Mouse (Mus musculus) CH12.LX (cell line): ENCODE data around the gene Iqca. TPM values are rescaled to one million over a fixed set of nuclear protein-coding genes. Genes with fewer than 3 reads are reported as not detected.

Experiments
- DNase-seq: peaks from one replicate; pipeline ENCODE4 v3.0.0-alpha.2; 2013; ENCODE audit errors: extremely low read depth
- H3K27ac ChIP-seq: 2 replicates; pipeline ENCODE4 v1.5.1; 2012; ENCODE audit warnings: low read depth, mild to moderate bottlenecking, control low read depth, moderate library complexity; ENCODE audit not compliant: insufficient read depth
- H3K27me3 ChIP-seq: replicated peaks from 2 replicates; pipeline ENCODE3; 2012; ENCODE audit warnings: inconsistent platforms
- H3K36me3 ChIP-seq, 2 experiments: replicated peaks in 1 of 2; 2 replicates each; pipeline versions ENCODE3 to v1.6.1; 2012; ENCODE audit warnings: inconsistent platforms in 1 of 2, low read length in 1 of 2, mild to moderate bottlenecking in 1 of 2, mixed read lengths in 1 of 2, moderate library complexity in 1 of 2; ENCODE audit not compliant: control insufficient read depth in 1 of 2, insufficient read depth in 1 of 2
- H3K4me1 ChIP-seq, 2 experiments: 2 replicates each; pipeline ENCODE4 v1.6.1; 2012; ENCODE audit warnings: inconsistent platforms in 1 of 2, moderate library complexity in 1 of 2; ENCODE audit not compliant: insufficient read depth in 2 of 2, control insufficient read depth in 1 of 2
- H3K4me2 ChIP-seq: 2 replicates; pipeline ENCODE4 v1.6.1; 2012; ENCODE audit warnings: low read depth, mild to moderate bottlenecking, control low read depth; ENCODE audit not compliant: poor library complexity, insufficient read depth, severe bottlenecking
- H3K4me3 ChIP-seq, 3 experiments: fragments of 150-350 bp in 1 of 3; sonication (generic) in 1 of 3; replicated peaks in 1 of 3; 2 replicates each; pipeline versions ENCODE3 to v1.5.1; 2011 to 2012; ENCODE audit warnings: low read depth in 2 of 3, low read length in 2 of 3, mild to moderate bottlenecking in 2 of 3, moderate library complexity in 2 of 3, control low read depth in 1 of 3, improper control_type of control experiment in 1 of 3, inconsistent platforms in 1 of 3, mixed read lengths in 1 of 3; ENCODE audit not compliant: poor library complexity in 1 of 3
- H3K79me2 ChIP-seq: replicated peaks from 2 replicates; pipeline ENCODE4 v1.6.1; 2012; ENCODE audit warnings: mild to moderate bottlenecking, moderate library complexity; ENCODE audit not compliant: control insufficient read depth, poor library complexity, insufficient read depth, severe bottlenecking; ENCODE audit errors: extremely low read depth
- H3K9ac ChIP-seq: 2 replicates; pipeline ENCODE4 v1.6.1; 2012; ENCODE audit warnings: low read depth, mild to moderate bottlenecking, control low read depth, moderate library complexity; ENCODE audit not compliant: insufficient read depth
- H3K9me3 ChIP-seq: replicated peaks from 2 replicates; pipeline ENCODE3; 2012; ENCODE audit warnings: low read length, inconsistent platforms, mixed read lengths
- CTCF ChIP-seq, 2 experiments: IDR thresholded peaks in 1 of 2; conservative IDR thresholded peaks in 1 of 2; 2 replicates each; pipeline ENCODE4 v1.5.1; 2011 to 2012; ENCODE audit warnings: low read depth in 2 of 2, low read length in 2 of 2, improper control_type of control experiment in 1 of 2, inconsistent platforms in 1 of 2, mild to moderate bottlenecking in 1 of 2, moderate library complexity in 1 of 2
- GABPA ChIP-seq: IDR thresholded peaks from 2 replicates; pipeline ENCODE4 v1.6.1; 2012; ENCODE audit warnings: low read depth, low read length, improper control_type of control experiment, inconsistent platforms; ENCODE audit not compliant: insufficient replicate concordance
- IRF4 ChIP-seq: IDR thresholded peaks from 2 replicates; pipeline ENCODE4 v1.6.1; 2014; ENCODE audit warnings: low read depth, mild to moderate bottlenecking, inconsistent platforms, low read length, improper control_type of control experiment
- JUND ChIP-seq: conservative IDR thresholded peaks from 2 replicates; pipeline ENCODE4 v1.6.1; 2011; ENCODE audit warnings: low read depth, low read length, improper control_type of control experiment
- MAZ ChIP-seq: IDR thresholded peaks from 2 replicates; pipeline ENCODE4 v1.6.1; 2012; ENCODE audit warnings: low read depth, mild to moderate bottlenecking, inconsistent platforms, low read length, improper control_type of control experiment, moderate library complexity
- MEF2A ChIP-seq: IDR thresholded peaks from 2 replicates; pipeline ENCODE4 v1.6.1; 2014; ENCODE audit warnings: low read depth, mild to moderate bottlenecking, inconsistent platforms, low read length, improper control_type of control experiment, borderline replicate concordance
- NRF1 ChIP-seq: IDR thresholded peaks from 2 replicates; pipeline ENCODE4 v1.6.1; 2014; ENCODE audit warnings: low read depth, mild to moderate bottlenecking, inconsistent platforms, low read length, improper control_type of control experiment, moderate library complexity
- PAX5 ChIP-seq: IDR thresholded peaks from 2 replicates; pipeline ENCODE4 v1.6.1; 2012; ENCODE audit warnings: low read length, inconsistent platforms, mixed read lengths
- POLR2AphosphoS2 ChIP-seq: IDR thresholded peaks from 2 replicates; pipeline ENCODE4 v1.6.1; 2011; ENCODE audit warnings: low read depth, low read length, improper control_type of control experiment
- RAD21 ChIP-seq: IDR thresholded peaks from 2 replicates; pipeline ENCODE4 v1.6.1; 2011; ENCODE audit warnings: low read depth, mild to moderate bottlenecking, low read length, improper control_type of control experiment, moderate library complexity
- TBP ChIP-seq: conservative IDR thresholded peaks from 2 replicates; pipeline ENCODE4 v1.6.1; 2011; ENCODE audit warnings: low read depth, low read length, improper control_type of control experiment
- USF2 ChIP-seq: conservative IDR thresholded peaks from 2 replicates; pipeline ENCODE4 v1.6.1; 2011; ENCODE audit warnings: low read depth, low read length, improper control_type of control experiment
- ZKSCAN1 ChIP-seq: IDR thresholded peaks from 2 replicates; pipeline ENCODE4 v1.6.1; 2012; ENCODE audit warnings: low read depth, inconsistent platforms, low read length, improper control_type of control experiment, borderline replicate concordance
- dilution Hi-C: fragments of 300-500 bp; cut with MboI; formaldehyde crosslinking; loops from 2 replicates; pipeline ENCODE4 v1.14.3; 2020; ENCODE audit warnings: low sequenced_read_pairs; ENCODE audit not compliant: extremely low pct_unique_long_range_greater_than_20kb, extremely low pct_ligation_motif_present
- in situ Hi-C: fragments of 300-500 bp; cut with MboI; formaldehyde crosslinking; loops from 3 replicates; pipeline ENCODE4 v1.14.3; 2019; ENCODE audit warnings: low sequenced_read_pairs, low pct_ligation_motif_present, low pct_unique_long_range_greater_than_20kb, mixed read lengths
- polyA plus RNA-seq: library from polyadenylated mRNA; unstranded; fragments of >175 nt; gene quantifications from 2 replicates; pipeline ENCODE4 v1.2.1, GENCODE M21; 2012; ENCODE audit warnings: low read depth; ENCODE audit not compliant: insufficient read length
- total RNA-seq, 2 experiments: library from RNA; depleted of rRNA; stranded (reverse); fragments of 300-350 nt in 1 of 2; fragments of >200 nt in 1 of 2; gene quantifications; 2 replicates each; pipeline ENCODE4 v1.2.3; 2012 to 2014

Iqca gene
- total and polyA plus RNA-seq, 3 experiments = 0.19 TPM; not detected in 2

DNA sequence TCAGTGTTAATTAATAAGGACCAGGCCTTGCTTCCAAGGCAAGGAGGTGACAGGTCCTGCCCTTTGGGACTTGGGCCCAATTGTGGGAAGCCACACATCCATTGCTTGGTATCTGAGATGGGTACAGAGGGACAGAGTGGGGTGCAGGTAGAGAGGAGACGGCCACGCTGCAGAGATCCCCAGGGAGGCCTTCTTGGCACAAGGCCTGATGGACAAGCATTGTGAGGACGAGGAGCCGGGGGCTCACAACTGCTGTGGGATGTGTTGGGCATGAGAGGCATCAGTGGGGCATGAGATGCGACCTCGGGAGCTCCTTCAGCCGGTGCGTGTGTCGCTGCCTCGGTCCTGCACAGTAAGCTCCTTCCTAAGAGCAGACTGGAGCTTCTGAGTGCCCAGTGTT lies 66.7 kb downstream of the Iqca start:
- TF ChIP-seq CTCF (conservative IDR thresholded peaks at IDR 0.05 in 1 of 2, IDR thresholded peaks at IDR 0.05 in 1 of 2; ENCODE audit: low read depth in 2 of 2, low read length in 2 of 2) (no peak), POLR2AphosphoS2 (no peak), USF2 (no peak), PAX5 (no peak), MEF2A (no peak)
- Histone ChIP-seq H3K36me3 (no peaks in the 10 kb centered on the region), H3K4me2 (no peak overlapping the region), H3K27me3 (no peaks in the 10 kb centered on the region), H3K4me1 (peaks cover 0 to 8% of the 10 kb centered on the region in 2 experiments; a peak in 2 of 4 replicates), H3K9me3 (no peaks in the 10 kb centered on the region), H3K4me3 (no peak overlapping the region), H3K27ac (no peak overlapping the region), H3K79me2 (no peaks in the 10 kb centered on the region), H3K9ac (no peak overlapping the region)
- dilution Hi-C loops (no loop called here), in situ Hi-C loops (no loop called here)
- no peak for DNase-seq

DNA sequence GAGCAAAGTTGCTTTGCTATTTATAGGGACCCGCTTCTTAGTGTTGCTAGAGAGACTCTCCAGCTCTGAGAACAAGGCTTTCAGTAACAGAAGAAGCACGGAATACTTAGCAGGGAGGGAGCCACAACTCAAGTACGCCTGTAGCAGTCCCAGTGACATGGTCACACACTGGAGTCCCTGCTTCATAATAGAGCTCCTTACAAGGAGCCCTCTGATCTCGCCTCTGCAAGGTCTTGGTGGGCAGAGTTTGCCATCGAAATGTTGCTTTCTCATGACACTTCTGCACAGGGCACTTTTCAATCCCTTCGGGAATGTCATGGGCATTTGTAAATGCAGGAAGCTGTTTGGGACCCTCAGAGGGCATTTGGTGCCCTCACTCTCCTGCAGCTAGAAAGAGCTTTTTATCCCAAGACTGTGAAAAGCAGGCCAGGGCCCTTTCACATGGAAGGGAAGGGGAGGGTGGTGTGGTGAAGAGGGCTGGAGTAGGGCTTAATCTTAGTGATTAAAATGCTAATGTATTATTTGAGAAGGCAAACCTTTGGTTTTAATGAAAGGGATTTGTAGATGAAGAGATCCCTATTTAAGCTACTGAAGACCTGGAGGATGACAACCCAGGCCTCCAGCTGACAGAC lies 67.6 kb downstream of the Iqca start:
- no peaks in the 10 kb centered on the region for H3K36me3 ChIP-seq
- TF ChIP-seq NRF1 (no peak), RAD21 (no peak), MEF2A (no peak)
- H3K4me2 ChIP-seq = no peak overlapping the region
- no peak overlapping the region for H3K27ac ChIP-seq
- in situ Hi-C loops = no loop called here
- H3K4me1 ChIP-seq = peaks cover 0 to 8% of the 10 kb centered on the region in 2 experiments; a peak in 2 of 4 replicates
- no peak overlapping the region for H3K4me3 ChIP-seq
- peaks cover 2% of the 10 kb centered on the region for H3K9me3 ChIP-seq
- H3K79me2 ChIP-seq = no peaks in the 10 kb centered on the region
- dilution Hi-C loops = no loop called here
- DNase-seq = no peak
- no peaks in the 10 kb centered on the region for H3K27me3 ChIP-seq
- no peak overlapping the region for H3K9ac ChIP-seq

GRCm38 (mm10) chr1:90076291-90076690 lies 76.9 kb downstream of the Iqca start:
- dilution Hi-C loops (no loop called here), in situ Hi-C loops (no loop called here)
- no peak for DNase-seq
- Histone ChIP-seq H3K4me2 (no peak overlapping the region), H3K36me3 (no peaks in the 10 kb centered on the region), H3K9ac (no peak overlapping the region), H3K27me3 (no peaks in the 10 kb centered on the region), H3K27ac (no peak overlapping the region), H3K4me3 (no peak overlapping the region), H3K4me1 (peaks cover 0 to 4% of the 10 kb centered on the region in 2 experiments; a peak in 1 of 4 replicates), H3K9me3 (peaks cover 7% of the 10 kb centered on the region), H3K79me2 (no peaks in the 10 kb centered on the region)
- TF ChIP-seq IRF4 = no peak
- no peak for TF ChIP-seq JUND
- TF ChIP-seq MAZ = no peak
- no peak for TF ChIP-seq GABPA
- no peak for TF ChIP-seq MEF2A
- TF ChIP-seq ZKSCAN1 = no peak
- no peak for TF ChIP-seq TBP
- no peak for TF ChIP-seq USF2
